Mouse (Mus musculus) limb, embryonic 11.5 days (tissue): ENCODE measurements at regions not wholly inside any gene's neighbourhood (a gene's known extent, or its start where the extent isn't known, plus 50 kb on each side); places are given as distances from the start of the nearest gene placed in this dataset.

Experiments used
- ATAC-seq: fragments of 200-750 bp; cut with Nextera tagmentation; 2 replicates; pipeline ENCODE4 v1.8.0; 2017; ENCODE audit warnings: low read depth; ENCODE audit not compliant: insufficient number of reproducible peaks, low FRiP score, low TSS enrichment
- DNase-seq: peaks from one replicate; pipeline ENCODE4 v3.0.0-alpha.2; 2015; ENCODE audit warnings: low spot score
- H3K27ac ChIP-seq: fragments of 300-500 bp; sonication (generic); replicated peaks from 2 replicates; pipeline ENCODE4 v1.5.1; 2014; ENCODE audit warnings: low read depth, mild to moderate bottlenecking, low read length
- H3K27me3 ChIP-seq: fragments of 300-500 bp; sonication (generic); 2 replicates; pipeline ENCODE4 v1.6.1; 2014; ENCODE audit warnings: mild to moderate bottlenecking, low read length, mixed read lengths; ENCODE audit not compliant: control insufficient read depth, insufficient read depth
- H3K36me3 ChIP-seq: fragments of 300-500 bp; sonication (generic); 2 replicates; pipeline ENCODE4 v1.6.1; 2014; ENCODE audit warnings: mild to moderate bottlenecking, low read length, moderate library complexity, mixed read lengths; ENCODE audit not compliant: control insufficient read depth, insufficient read depth
- H3K4me1 ChIP-seq: fragments of 300-500 bp; sonication (generic); 2 replicates; pipeline ENCODE4 v1.6.1; 2014; ENCODE audit warnings: low read length, mixed read lengths; ENCODE audit not compliant: control insufficient read depth, insufficient read depth
- H3K4me2 ChIP-seq: fragments of 300-500 bp; sonication (generic); 2 replicates; pipeline ENCODE4 v1.6.1; 2014; ENCODE audit warnings: low read depth, mild to moderate bottlenecking, moderate library complexity; ENCODE audit not compliant: severe bottlenecking
- H3K4me3 ChIP-seq: fragments of 300-500 bp; sonication (generic); 2 replicates; pipeline ENCODE4 v1.5.1; 2014; ENCODE audit warnings: low read depth, low read length
- H3K9ac ChIP-seq: fragments of 300-500 bp; sonication (generic); 2 replicates; pipeline ENCODE4 v1.6.1; 2014; ENCODE audit warnings: mild to moderate bottlenecking, low read length
- H3K9me3 ChIP-seq: fragments of 300-500 bp; sonication (generic); 2 replicates; pipeline ENCODE4 v1.6.1; 2016; ENCODE audit warnings: low read length; ENCODE audit not compliant: control insufficient read depth
- WGBS: fragments of 180-500 bp; shearing (Covaris S2); extraction: QIAGEN DNeasy Blood & Tissue Kit; methylation state at CpG from one replicate; pipeline ENCODE4 v1.1.7; 2014; 5-methylcytosine and 5-hydroxymethylcytosine counted together

- Histone ChIP-seq H3K4me3 (no peak overlapping the region), H3K27me3 (no peaks in the 10 kb centered on the region), H3K36me3 (no peaks in the 10 kb centered on the region), H3K27ac (no peak overlapping the region), H3K9me3 (no peaks in the 10 kb centered on the region), H3K9ac (no peak overlapping the region), H3K4me1 (peaks cover 8% of the 10 kb centered on the region), H3K4me2 (no peak overlapping the region)
- WGBS, result 88% methylated on average over 6 of the region's 6 CpGs
- DNase-seq (no peak), ATAC-seq (no peak)
Measured at GRCm38 (mm10) chr3:151896320-151896719, 58.9 kb upstream of the Ptgfr start.

- 59% methylated on average over 3 of the region's 3 CpGs for WGBS
- no peak for DNase-seq
Measured at GRCm38 (mm10) chr3:151894712-151895111, 57.3 kb upstream of the Ptgfr start.

GRCm38 (mm10) chr3:151893421-151894235 lies 56.2 kb upstream of the Ptgfr start:
- DNase-seq, result no peak
- Histone ChIP-seq H3K36me3 (no peaks in the 10 kb centered on the region), H3K27ac (no peak overlapping the region), H3K9me3 (no peaks in the 10 kb centered on the region), H3K4me1 (peaks cover 15% of the 10 kb centered on the region), H3K27me3 (no peaks in the 10 kb centered on the region), H3K9ac (no peak overlapping the region), H3K4me2 (no peak overlapping the region), H3K4me3 (no peak overlapping the region)
- WGBS, result 70% methylated on average over 11 of the region's 11 CpGs
- ATAC-seq, result no peak

More at GRCm38 (mm10) chr3:151894712-151895111, 57.3 kb upstream of the Ptgfr start:
- Histone ChIP-seq H3K4me3 (no peak overlapping the region), H3K27me3 (no peaks in the 10 kb centered on the region), H3K36me3 (no peaks in the 10 kb centered on the region), H3K4me1 (peaks cover 14% of the 10 kb centered on the region), H3K4me2 (no peak overlapping the region), H3K27ac (no peak overlapping the region), H3K9ac (no peak overlapping the region), H3K9me3 (no peaks in the 10 kb centered on the region)
- no peak for ATAC-seq

- WGBS, result under 1% methylated on average over 6 of the region's 6 CpGs
- peak; percentile 85 for DNase-seq
- H3K4me1 ChIP-seq, result peaks cover 15% of the 10 kb centered on the region
Measured at GRCm38 (mm10) chr3:151891760-151892253, 54.4 kb upstream of the Ptgfr start.

GRCm38 (mm10) chr3:151891336-151891735 lies 53.9 kb upstream of the Ptgfr start:
- DNase-seq (no peak), ATAC-seq (no peak)
- Histone ChIP-seq H3K36me3 (no peaks in the 10 kb centered on the region), H3K4me2 (no peak overlapping the region), H3K9ac (no peak overlapping the region), H3K4me3 (no peak overlapping the region), H3K27ac (no peak overlapping the region), H3K9me3 (no peaks in the 10 kb centered on the region), H3K4me1 (peaks cover 15% of the 10 kb centered on the region), H3K27me3 (no peaks in the 10 kb centered on the region)
- 67% methylated on average over 3 of the region's 3 CpGs for WGBS

More at GRCm38 (mm10) chr3:151891760-151892253, 54.4 kb upstream of the Ptgfr start:
- Histone ChIP-seq H3K9me3 (no peaks in the 10 kb centered on the region), H3K27me3 (no peaks in the 10 kb centered on the region), H3K4me3 (no peak overlapping the region), H3K4me2 (no peak overlapping the region), H3K36me3 (no peaks in the 10 kb centered on the region), H3K9ac (no peak overlapping the region), H3K27ac (peak overlapping the region; percentile 45; the same call in 1 of the 2 replicates)
- ATAC-seq, result peak; percentile 93

GRCm38 (mm10) chr3:151889738-151890137 lies 52.3 kb upstream of the Ptgfr start:
- Histone ChIP-seq H3K4me2 (no peak overlapping the region), H3K36me3 (no peaks in the 10 kb centered on the region), H3K9me3 (no peaks in the 10 kb centered on the region), H3K27me3 (no peaks in the 10 kb centered on the region), H3K4me3 (no peak overlapping the region), H3K27ac (no peak overlapping the region), H3K9ac (no peak overlapping the region), H3K4me1 (peaks cover 15% of the 10 kb centered on the region)
- ATAC-seq (no peak), DNase-seq (no peak)
- WGBS, result 48% methylated on average over 8 of the region's 8 CpGs
